Mouse (Mus musculus) ovary, adult 18-20 months (tissue): ENCODE results near the gene Nubp1.

Experiments
- DNase-seq: peaks from one replicate; pipeline ENCODE4 v3.0.0; 2022; ENCODE audit warnings: low spot score, mixed read lengths

Nubp1 gene

GRCm38 (mm10) chr16:10417723-10418259, 6.0 kb downstream of the Nubp1 start:
- DNase-seq, result no peak

GRCm38 (mm10) chr16:10420447-10421054, 8.8 kb downstream of the Nubp1 start:
- no peak for DNase-seq

GRCm38 (mm10) chr16:10431911-10432310, 20.2 kb downstream of the Nubp1 start:
- DNase-seq, result no peak

DNA sequence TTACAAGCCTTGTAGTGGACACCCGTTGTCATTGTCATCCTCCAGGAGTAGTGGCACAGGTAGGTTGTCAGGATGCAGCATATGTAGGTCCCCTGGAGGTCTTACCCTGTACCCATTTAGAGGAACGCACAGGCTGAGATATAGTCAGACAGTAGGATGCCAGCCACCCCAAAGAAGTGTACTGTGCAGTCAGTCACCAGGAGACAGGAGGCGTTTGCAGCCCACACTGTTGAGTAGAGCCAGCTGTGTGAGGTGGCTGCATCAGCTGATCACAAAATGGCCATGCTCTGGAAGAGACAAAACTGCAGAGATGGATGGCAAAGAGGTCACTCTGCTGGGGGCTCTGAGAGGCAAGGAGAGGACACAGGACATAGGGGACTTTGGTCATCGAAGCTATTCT, 20.6 kb downstream of the Nubp1 start:
- no peak for DNase-seq

GRCm38 (mm10) chr16:10433344-10433743, 21.6 kb downstream of the Nubp1 start:
- DNase-seq, result no peak

GRCm38 (mm10) chr16:10436166-10436565, 24.4 kb downstream of the Nubp1 start:
- DNase-seq, result no peak

DNA sequence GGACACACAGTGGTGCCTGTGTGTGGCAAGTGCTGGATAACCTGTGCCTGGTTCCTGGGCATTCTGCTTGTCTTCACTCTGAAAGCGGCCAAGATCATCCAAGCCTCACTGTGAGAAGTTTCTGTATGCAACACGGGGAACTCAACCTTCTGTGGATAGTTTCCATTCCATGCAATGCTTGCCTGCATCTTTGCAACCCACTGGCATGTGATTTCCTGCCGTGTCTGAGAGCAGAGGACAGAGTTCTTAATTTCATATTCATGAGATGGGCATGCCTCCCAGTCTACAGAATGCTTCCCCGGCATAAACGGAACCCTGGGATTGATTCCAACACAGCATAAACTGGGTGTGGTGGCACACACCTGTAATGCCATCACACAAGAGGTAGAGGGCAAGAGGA, 26.3 kb downstream of the Nubp1 start:
- DNase-seq, result no peak

DNA sequence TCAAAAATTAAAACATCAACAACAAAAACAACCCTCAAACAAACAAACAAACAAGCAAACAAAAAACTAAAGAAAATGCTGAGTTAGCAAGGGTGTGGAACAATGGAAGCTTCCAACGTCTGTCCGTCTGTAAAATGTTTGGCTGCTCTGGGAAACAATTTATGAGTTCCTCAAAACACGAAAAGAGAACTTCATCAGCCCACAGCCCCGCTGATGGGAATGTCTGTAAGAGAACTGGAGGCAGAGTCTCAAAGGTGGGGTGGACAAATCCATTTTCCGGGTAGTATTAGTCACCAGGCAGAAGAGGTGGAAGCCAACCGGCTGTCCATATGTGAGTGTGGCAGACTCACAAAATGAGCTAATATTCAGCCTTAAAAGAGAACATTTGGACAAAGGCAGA, 29.6 kb downstream of the Nubp1 start:
- no peak for DNase-seq

GRCm38 (mm10) chr16:10441761-10442160, 30.0 kb downstream of the Nubp1 start:
- no peak for DNase-seq

- DNase-seq, result no peak
Observed at GRCm38 (mm10) chr16:10443723-10444122, 32.0 kb downstream of the Nubp1 start.

DNA sequence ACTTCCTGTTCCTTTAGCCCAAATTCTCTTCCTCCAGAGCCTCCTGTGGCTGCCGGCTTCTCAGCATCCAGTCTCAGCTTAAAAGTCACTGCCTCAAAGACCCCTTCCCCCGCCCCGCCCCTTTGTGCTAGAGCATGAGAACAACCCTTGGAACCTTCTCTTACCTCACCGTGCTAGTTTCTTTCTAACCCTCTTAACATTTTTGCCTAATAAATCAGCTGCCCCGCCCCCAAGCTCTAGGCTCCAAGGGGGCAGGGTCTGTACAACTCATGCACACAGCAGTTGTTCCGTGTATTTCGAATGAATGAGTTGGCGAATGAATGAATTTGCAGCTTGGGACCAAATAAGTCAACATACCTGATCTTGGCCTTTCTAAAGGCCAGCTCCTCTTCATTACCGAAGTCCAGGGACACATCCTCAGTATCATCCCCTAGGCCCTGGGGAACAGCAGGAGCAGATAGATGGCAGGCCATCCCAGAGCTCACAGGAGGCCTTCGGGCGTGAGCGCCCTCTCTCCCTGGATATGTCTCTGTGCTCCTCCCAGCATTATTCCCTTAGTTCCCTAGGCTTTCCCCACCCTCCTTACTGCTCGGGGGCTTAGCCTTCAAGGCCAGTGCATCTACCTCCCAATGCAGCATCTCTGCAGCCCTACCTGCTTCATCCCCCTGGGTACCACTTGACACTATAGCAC, 35.0 kb downstream of the Nubp1 start:
- DNase-seq, result no peak

DNA sequence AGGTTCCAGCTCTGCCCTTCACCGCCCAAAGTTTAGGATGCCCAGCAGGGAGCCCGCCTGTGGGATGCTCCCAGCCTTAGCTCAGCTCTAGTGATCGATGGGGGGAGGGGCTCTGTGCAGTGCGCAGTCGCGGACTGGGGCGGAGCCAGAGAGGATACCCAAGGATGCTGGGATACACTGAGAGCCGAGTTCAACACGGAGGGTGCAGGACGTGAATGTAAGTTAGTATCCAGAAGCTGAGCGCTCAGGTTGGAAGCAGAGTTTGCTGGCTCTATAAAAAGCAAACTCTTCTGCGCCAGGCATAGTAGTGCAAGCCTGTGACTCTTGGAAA, 35.5 kb downstream of the Nubp1 start, which contains the start of gene Tvp23a:
TSS of gene Tvp23a (minus strand) at position 99 of the 331 bp plus-strand sequence.
- peak; percentile 33 for DNase-seq

DNA sequence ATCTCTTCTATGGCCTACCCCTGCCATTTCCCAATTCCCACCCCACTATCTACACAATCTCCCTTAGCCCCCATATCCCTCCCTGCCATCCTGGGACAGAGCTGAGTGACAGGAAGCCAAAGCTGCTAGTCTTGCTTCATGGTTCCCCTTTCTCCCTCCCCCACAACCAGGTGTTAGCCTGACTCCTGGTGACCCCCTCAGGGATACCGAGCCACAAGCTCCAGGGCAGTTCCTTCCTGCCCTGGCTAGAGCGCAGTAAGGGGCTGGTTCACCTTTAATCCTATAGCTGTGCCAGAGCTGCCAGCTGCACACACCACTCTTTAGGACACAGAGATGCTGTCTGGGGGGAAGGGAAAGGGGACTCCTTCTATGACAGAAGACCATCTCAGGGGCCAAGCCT, 36.0 kb downstream of the Nubp1 start:
- no peak for DNase-seq

GRCm38 (mm10) chr16:10448931-10449330, 37.2 kb downstream of the Nubp1 start:
- no peak for DNase-seq

- no peak for DNase-seq
Observed at GRCm38 (mm10) chr16:10451906-10452305, 40.2 kb downstream of the Nubp1 start.

GRCm38 (mm10) chr16:10452445-10452896, 40.7 kb downstream of the Nubp1 start:
- DNase-seq, result peak; percentile 60

DNA sequence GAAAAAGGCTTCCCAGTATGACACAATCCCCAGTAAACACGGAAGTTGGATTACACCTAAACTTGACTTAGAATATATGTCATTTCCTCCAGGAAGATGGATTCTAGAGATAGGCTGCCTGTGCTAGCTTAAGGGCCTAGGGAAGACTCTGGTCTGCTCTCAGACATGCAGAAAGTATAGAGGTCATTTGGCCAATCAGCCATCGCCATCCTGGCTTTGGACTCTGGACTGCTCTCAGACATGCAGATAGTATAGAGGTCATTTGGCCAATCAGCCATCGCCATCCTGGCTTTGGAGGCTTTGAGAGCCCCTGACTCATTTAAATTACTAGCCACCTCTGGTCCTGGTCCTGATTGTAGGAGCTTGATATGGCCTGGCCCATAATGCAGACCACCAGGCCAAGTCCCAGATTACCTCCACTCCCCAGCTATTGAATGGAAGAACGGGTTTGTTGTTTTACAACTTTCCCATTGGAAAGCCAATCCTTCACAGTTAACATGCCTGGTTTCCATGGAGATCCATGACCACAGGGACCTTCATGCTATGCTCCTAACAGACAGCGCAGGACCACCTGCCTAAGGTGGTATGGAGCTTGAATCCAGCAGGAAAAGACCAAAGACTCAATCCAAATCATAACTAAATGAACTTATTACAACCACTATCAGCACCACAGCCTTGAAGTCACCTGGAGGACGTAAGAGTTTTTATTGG, 42.3 kb downstream of the Nubp1 start:
- DNase-seq, result no peak

DNA sequence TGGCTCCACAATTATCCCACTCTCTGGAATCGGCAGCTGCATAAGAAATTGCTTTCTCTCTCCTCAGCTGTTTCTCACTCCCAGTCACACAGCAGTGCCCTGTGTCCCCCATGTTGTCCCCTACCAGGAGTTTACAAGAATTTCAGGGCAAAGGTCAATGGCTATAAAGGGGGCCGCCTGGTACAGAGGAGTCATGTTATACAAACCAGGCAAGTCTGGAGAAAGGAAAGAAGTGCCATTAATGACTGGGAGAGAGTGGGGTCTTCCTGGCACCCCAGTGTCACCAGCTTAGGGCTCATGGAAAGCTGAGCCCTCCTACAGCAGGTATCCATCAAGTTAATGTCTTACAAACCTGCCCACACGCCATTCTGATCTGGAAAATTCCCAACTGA, 42.8 kb downstream of the Nubp1 start:
- DNase-seq, result no peak

GRCm38 (mm10) chr16:10460188-10460587, 48.4 kb downstream of the Nubp1 start:
- no peak for DNase-seq

GRCm38 (mm10) chr16:10461178-10461577, 49.4 kb downstream of the Nubp1 start:
- DNase-seq, result no peak

DNA sequence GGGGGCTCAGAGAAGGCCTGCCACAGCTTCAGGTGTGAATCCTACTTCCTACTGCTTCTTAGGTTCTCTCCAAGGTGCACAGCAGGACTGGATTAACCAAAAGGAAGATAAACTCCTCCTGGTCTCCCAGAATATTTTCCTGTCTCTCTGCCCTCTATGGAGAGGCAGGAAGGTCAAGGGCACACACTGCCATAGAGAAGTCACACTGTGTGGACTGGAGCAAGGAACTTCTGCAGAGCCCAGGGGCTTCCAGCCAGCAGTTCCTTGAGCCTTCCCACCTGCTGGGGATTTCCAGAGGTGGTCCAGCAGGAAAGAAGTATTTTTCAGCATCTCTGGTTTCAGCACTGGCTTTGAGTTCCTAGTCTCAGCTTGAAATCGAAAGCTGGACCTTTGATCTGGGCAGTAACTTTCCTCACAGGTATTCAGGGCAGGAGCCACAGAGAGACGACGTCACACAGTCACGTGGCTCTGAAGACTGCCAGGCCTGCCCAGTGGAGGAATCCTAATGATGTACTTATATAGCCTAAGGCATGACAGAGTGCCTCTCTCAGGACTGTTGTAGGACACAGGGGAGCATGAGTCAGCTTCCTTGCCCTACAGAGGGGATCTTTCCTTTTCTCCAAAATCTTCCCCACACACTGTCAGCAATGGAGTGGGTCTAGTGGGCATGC, 53.4 kb downstream of the Nubp1 start:
- DNase-seq, result no peak

DNA sequence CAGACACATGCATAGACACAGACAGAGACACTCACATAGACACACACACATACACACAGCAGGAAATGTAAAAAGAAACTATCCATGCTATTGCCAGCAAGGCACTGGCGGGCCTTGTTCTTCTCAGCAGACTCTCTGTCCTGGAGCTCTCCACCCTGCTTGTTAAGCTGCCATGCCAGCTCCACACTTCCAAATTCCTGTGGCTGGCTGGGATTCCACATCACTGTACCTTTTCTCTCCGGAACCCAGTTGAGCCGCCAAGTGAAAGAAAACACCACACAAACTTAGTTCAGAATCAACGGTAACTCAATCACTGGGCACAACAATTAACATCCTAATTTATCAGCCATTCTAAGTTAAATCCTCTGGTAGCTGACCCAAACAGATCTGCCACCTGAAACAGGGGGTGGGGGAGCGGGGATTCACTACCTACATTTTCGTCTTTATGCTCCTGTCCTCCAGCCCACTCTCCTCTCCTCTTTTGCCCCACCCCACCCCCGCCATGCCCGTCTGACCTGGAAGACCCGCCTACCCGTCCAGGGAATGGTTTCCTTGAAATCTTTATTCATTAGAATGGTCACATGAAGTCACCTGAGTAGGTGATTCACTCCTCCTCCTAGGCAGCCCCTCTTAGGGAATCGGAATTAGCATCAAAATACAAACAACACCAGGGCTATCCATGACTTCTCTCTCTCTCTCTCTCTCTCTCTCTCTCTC, 55.8 kb downstream of the Nubp1 start:
- no peak for DNase-seq
